Mouse (Mus musculus): Measurements from ENCODE around the gene Thsd4. TPM values are rescaled to one million over a fixed set of nuclear protein-coding genes. Genes with fewer than 3 reads are reported as not detected.

Gene Thsd4
- polyA plus RNA-seq, 1 experiment, result 1.7 TPM

DNA sequence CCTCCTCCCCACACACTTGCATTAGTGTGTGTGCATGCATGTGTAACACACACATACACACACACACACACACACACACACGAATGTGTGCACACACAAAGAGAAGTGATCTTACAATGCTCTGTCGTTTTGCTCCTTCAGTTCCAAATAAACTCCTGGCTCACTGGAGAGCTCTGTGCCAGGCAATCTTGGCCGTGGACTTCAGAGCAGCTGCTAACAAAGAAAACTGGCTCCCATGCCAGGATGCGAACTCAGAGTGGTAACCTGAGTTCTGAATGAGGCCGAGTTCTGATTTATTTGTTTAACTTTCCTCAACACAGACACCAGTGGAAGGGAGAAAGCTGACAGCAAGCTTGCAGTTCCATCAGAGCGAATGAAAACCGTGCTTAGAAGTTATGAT, 294.1 kb downstream of the Thsd4 start:
- H3K36me3 ChIP-seq (ENCODE audit: control insufficient read depth, insufficient read depth), result no peaks in the 10 kb centered on the region
- H3K4me2 ChIP-seq (ENCODE audit: low read depth), result no peak overlapping the region
- no peaks in the 10 kb centered on the region for H3K79me2 ChIP-seq (ENCODE audit: control insufficient read depth, insufficient read depth)
- no peaks in the 10 kb centered on the region for H3K27me3 ChIP-seq (ENCODE audit: control insufficient read depth, insufficient read depth, insufficient read length)
- H3ac ChIP-seq (ENCODE audit: control insufficient read depth, insufficient read length), result no peak overlapping the region
- no peak overlapping the region for H3K4me3 ChIP-seq
- no peak for TF ChIP-seq MAX (IDR thresholded peaks at IDR 0.05; ENCODE audit: low read depth)
- TF ChIP-seq E2F4 (IDR thresholded peaks at IDR 0.05; ENCODE audit: insufficient read depth), result no peak

DNA sequence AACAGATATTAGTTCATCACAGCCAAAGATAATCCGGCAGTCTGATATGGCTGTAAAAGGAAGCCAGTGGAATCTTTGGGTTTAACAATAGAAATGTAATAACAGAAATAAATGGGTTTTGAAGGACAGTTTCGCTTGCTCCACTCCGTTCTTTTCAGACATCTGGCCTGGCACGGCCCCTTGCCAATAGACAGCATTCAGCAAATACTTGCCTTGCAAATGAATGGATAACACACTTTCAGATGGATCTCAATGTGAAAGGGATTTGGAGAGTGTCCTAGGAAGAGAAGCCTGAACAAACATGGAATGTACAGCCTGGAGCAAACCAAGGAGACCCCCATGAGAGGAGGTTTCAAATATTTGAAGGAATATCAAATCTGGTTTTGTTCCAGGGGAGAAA, 295.2 kb downstream of the Thsd4 start:
- TF ChIP-seq E2F4 (IDR thresholded peaks at IDR 0.05; ENCODE audit: insufficient read depth) (no peak), REST (IDR thresholded peaks at IDR 0.05; ENCODE audit: insufficient read depth, insufficient read length) (no peak), CEBPB (IDR thresholded peaks at IDR 0.05; ENCODE audit: insufficient read depth, poor library complexity, severe bottlenecking) (no peak), MYOD1 (IDR thresholded peaks at IDR 0.05; ENCODE audit: control insufficient read depth in 1 of 3, insufficient read length in 2 of 3, low read depth in 2 of 3) (no peak)
- H3K27me3 ChIP-seq (ENCODE audit: control insufficient read depth, insufficient read depth, insufficient read length), result no peaks in the 10 kb centered on the region
- no peaks in the 10 kb centered on the region for H3K79me2 ChIP-seq (ENCODE audit: control insufficient read depth, insufficient read depth)
- no peaks in the 10 kb centered on the region for H3K36me3 ChIP-seq (ENCODE audit: control insufficient read depth, insufficient read depth)
- no peak overlapping the region for H3K4me3 ChIP-seq
- H3ac ChIP-seq (ENCODE audit: control insufficient read depth, insufficient read length), result no peak overlapping the region
- no peak overlapping the region for H3K4me2 ChIP-seq (ENCODE audit: low read depth)

- TF ChIP-seq REST (IDR thresholded peaks at IDR 0.05; ENCODE audit: insufficient read depth, insufficient read length) (no peak), TCF3 (IDR thresholded peaks at IDR 0.05; ENCODE audit: insufficient read length, low read depth) (no peak), MYOD1 (IDR thresholded peaks at IDR 0.05; ENCODE audit: control insufficient read depth in 1 of 3, insufficient read length in 2 of 3, low read depth in 2 of 3) (no peak), POLR2AphosphoS2 (IDR thresholded peaks at IDR 0.05; ENCODE audit: insufficient read length, low read depth) (no peak), E2F4 (IDR thresholded peaks at IDR 0.05; ENCODE audit: insufficient read depth) (no peak), POLR2A (IDR thresholded peaks at IDR 0.05; ENCODE audit: insufficient read length, low read depth) (no peak)
- Histone ChIP-seq H3K4me2 (ENCODE audit: low read depth) (no peak overlapping the region), H3K79me2 (ENCODE audit: control insufficient read depth, insufficient read depth) (no peaks in the 10 kb centered on the region), H3K4me3 (no peak overlapping the region), H3K36me3 (ENCODE audit: control insufficient read depth, insufficient read depth) (no peaks in the 10 kb centered on the region), H3ac (ENCODE audit: control insufficient read depth, insufficient read length) (no peak overlapping the region), H3K27me3 (ENCODE audit: control insufficient read depth, insufficient read depth, insufficient read length) (no peaks in the 10 kb centered on the region)
These were observed 295.7 kb downstream of the Thsd4 start for GRCm38 (mm10) chr9:60226155-60226554.

- H3K36me3 ChIP-seq (ENCODE audit: control insufficient read depth, insufficient read depth), result no peaks in the 10 kb centered on the region
- no peaks in the 10 kb centered on the region for H3K27me3 ChIP-seq (ENCODE audit: control insufficient read depth, insufficient read depth, insufficient read length)
- TF ChIP-seq CEBPB (IDR thresholded peaks at IDR 0.05; ENCODE audit: insufficient read depth, poor library complexity, severe bottlenecking), result peak; percentile 74
- peak; percentile 66 for TF ChIP-seq USF1 (IDR thresholded peaks at IDR 0.05; ENCODE audit: low read depth)
- no peak for TF ChIP-seq TCF3 (IDR thresholded peaks at IDR 0.05; ENCODE audit: insufficient read length, low read depth)
- no peak for TF ChIP-seq E2F4 (IDR thresholded peaks at IDR 0.05; ENCODE audit: insufficient read depth)
- no peaks in the 10 kb centered on the region for H3K79me2 ChIP-seq (ENCODE audit: control insufficient read depth, insufficient read depth)
- no peak overlapping the region for H3K4me3 ChIP-seq
- H3K4me2 ChIP-seq (ENCODE audit: low read depth), result peak overlapping the region; percentile 31
- no peak overlapping the region for H3ac ChIP-seq (ENCODE audit: control insufficient read depth, insufficient read length)
These were observed 296.4 kb downstream of the Thsd4 start for GRCm38 (mm10) chr9:60225453-60225852.

DNA sequence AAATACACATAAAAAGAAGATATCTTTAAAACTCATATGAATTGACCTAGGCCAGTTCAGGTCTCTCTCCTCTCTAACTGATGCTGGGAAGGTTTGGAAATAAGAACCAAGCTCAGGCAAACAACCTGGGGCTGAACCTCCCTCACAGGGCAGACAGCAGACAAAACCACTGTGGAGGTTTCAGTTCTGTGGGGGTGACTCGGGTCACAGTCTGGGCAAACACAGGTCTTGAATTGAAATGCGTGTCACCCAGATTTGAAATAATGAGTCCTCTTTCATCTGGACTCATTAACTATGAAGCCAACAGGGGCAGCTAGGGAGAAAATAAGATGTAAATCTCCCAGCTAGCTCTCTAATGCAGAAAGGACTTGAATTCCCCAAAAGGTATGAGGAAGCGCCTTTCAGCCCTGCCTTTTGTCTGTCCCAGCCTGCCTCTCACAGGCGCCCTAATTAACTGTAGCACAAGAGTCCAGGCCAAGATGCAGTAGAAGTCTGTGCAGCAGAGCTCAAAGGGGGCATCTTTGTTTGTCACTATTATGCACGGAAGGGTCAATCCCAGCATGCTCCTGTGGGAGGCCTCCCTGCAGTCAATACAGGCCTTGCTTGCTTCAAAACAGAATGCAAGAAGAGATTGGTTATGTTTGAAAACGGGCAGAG, 297.7 kb downstream of the Thsd4 start:
- H3K36me3 ChIP-seq (ENCODE audit: control insufficient read depth, insufficient read depth), result no peaks in the 10 kb centered on the region
- H3ac ChIP-seq (ENCODE audit: control insufficient read depth, insufficient read length), result no peak overlapping the region
- H3K4me3 ChIP-seq, result no peak overlapping the region
- no peak for TF ChIP-seq TCF12 (IDR thresholded peaks at IDR 0.05; ENCODE audit: insufficient read depth, poor library complexity, severe bottlenecking)
- TF ChIP-seq E2F4 (IDR thresholded peaks at IDR 0.05; ENCODE audit: insufficient read depth), result no peak
- no peak for TF ChIP-seq POLR2A (IDR thresholded peaks at IDR 0.05; ENCODE audit: insufficient read length, low read depth)
- no peak for TF ChIP-seq CEBPB (IDR thresholded peaks at IDR 0.05; ENCODE audit: insufficient read depth, poor library complexity, severe bottlenecking)
- TF ChIP-seq TCF3 (IDR thresholded peaks at IDR 0.05; ENCODE audit: insufficient read length, low read depth), result no peak
- no peak for TF ChIP-seq REST (IDR thresholded peaks at IDR 0.05; ENCODE audit: insufficient read depth, insufficient read length)
- TF ChIP-seq MYOG (IDR thresholded peaks at IDR 0.05; ENCODE audit: control insufficient read depth in 1 of 3, insufficient read depth in 1 of 3, insufficient read length in 2 of 3, low read depth in 2 of 3), result no peak
- H3K4me2 ChIP-seq (ENCODE audit: low read depth), result no peak overlapping the region
- no peaks in the 10 kb centered on the region for H3K27me3 ChIP-seq (ENCODE audit: control insufficient read depth, insufficient read depth, insufficient read length)
- no peaks in the 10 kb centered on the region for H3K79me2 ChIP-seq (ENCODE audit: control insufficient read depth, insufficient read depth)

- no peak for TF ChIP-seq TCF12 (IDR thresholded peaks at IDR 0.05; ENCODE audit: insufficient read depth, poor library complexity, severe bottlenecking)
- TF ChIP-seq MYOG (IDR thresholded peaks at IDR 0.05; ENCODE audit: control insufficient read depth in 1 of 3, insufficient read depth in 1 of 3, insufficient read length in 2 of 3, low read depth in 2 of 3), result no peak
- no peak for TF ChIP-seq TCF3 (IDR thresholded peaks at IDR 0.05; ENCODE audit: insufficient read length, low read depth)
- TF ChIP-seq E2F4 (IDR thresholded peaks at IDR 0.05; ENCODE audit: insufficient read depth), result no peak
- TF ChIP-seq POLR2A (IDR thresholded peaks at IDR 0.05; ENCODE audit: insufficient read length, low read depth), result no peak
- TF ChIP-seq CEBPB (IDR thresholded peaks at IDR 0.05; ENCODE audit: insufficient read depth, poor library complexity, severe bottlenecking), result no peak
- no peak for TF ChIP-seq SRF (IDR thresholded peaks at IDR 0.05; ENCODE audit: control insufficient read depth, insufficient read length, low read depth)
- TF ChIP-seq MYOD1 (IDR thresholded peaks at IDR 0.05; ENCODE audit: control insufficient read depth in 1 of 3, insufficient read length in 2 of 3, low read depth in 2 of 3), result no peak
- TF ChIP-seq MAX (IDR thresholded peaks at IDR 0.05; ENCODE audit: low read depth), result no peak
- no peak for TF ChIP-seq POLR2AphosphoS2 (IDR thresholded peaks at IDR 0.05; ENCODE audit: insufficient read length, low read depth)
- TF ChIP-seq REST (IDR thresholded peaks at IDR 0.05; ENCODE audit: insufficient read depth, insufficient read length), result no peak
- TF ChIP-seq USF1 (IDR thresholded peaks at IDR 0.05; ENCODE audit: low read depth), result no peak
- Histone ChIP-seq H3K27me3 (ENCODE audit: control insufficient read depth, insufficient read depth, insufficient read length) (no peaks in the 10 kb centered on the region), H3ac (ENCODE audit: control insufficient read depth, insufficient read length) (no peak overlapping the region), H3K79me2 (ENCODE audit: control insufficient read depth, insufficient read depth) (no peaks in the 10 kb centered on the region), H3K36me3 (ENCODE audit: control insufficient read depth, insufficient read depth) (no peaks in the 10 kb centered on the region), H3K4me3 (no peak overlapping the region), H3K4me2 (ENCODE audit: low read depth) (no peak overlapping the region)
These were observed 301.4 kb downstream of the Thsd4 start for GRCm38 (mm10) chr9:60220431-60220830.

Data from myocyte (in vitro differentiated cells).